Comparison of ENCODE assay signal across 8 mouse cellular contexts in the genomic region with DNA sequence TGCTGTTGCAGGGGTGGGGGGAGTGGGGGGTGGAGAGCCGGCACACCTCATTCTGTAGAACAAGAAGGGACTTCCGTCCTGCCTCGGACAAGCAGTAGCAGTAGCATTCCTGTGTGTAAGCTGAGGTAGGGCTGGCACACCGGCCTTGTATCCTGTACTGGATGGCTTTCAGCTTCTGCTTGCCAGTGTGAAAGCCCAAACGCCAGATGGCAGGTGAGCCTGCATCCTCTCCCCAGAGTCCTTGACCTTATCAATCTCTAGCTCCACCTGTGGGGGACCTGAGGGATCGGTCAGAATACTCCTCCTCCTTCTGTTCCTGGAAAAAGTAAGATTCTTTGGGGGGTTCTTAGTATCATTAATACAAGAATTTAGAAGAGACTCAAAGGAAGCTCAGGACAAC. TPM values are rescaled to one million over a fixed set of nuclear protein-coding genes. Genes with fewer than 3 reads are reported as not detected.
A peak's percentile ranks its signal among the peaks of the same experiment; 100 is the strongest.
DNase-seq lines count a peak whose midpoint lies in the region; ATAC-seq lines count a peak whose summit lies in the region.

No protein-coding gene starts in this region.

- peaks cover 33% of the 10 kb centered on the region for H3K36me3 ChIP-seq in hindbrain, embryonic 10.5 days
- H3K36me3 ChIP-seq in liver, embryonic 11.5 days (ENCODE audit: control insufficient read depth, insufficient read depth, low read length) = peaks cover 4% of the 10 kb centered on the region; the same call in 1 of the 2 replicates
- no peaks in the 10 kb centered on the region for H3K36me3 ChIP-seq in splenic B cell, adult 2 months (ENCODE audit: control insufficient read depth, insufficient read depth, low read length, poor library complexity, severe bottlenecking)

- peak; percentile 36 for DNase-seq in kidney, adult 11 months
- no peak for DNase-seq in kidney, adult 18-20 months
- peak; percentile 85 for DNase-seq in cerebellum, adult 11-12 months
- no peak for DNase-seq in hindbrain, embryonic 10.5 days (ENCODE audit: low spot score)
- no peak for DNase-seq in liver, embryonic 11.5 days (ENCODE audit: low spot score)
- DNase-seq in splenic B cell, adult 2 months (ENCODE audit: low read depth, low spot score) = peak; percentile 25
- DNase-seq in c-Kit-positive CD71-positive TER-119-positive erythroid progenitor cells, embryonic 14.5 days (ENCODE audit: low spot score) = no peak
- no peak for DNase-seq in urinary bladder, postnatal 36 days (ENCODE audit: low spot score in 2 of 2)

- no peak overlapping the region for H3K27ac ChIP-seq in hindbrain, embryonic 10.5 days
- no peak overlapping the region for H3K27ac ChIP-seq in liver, embryonic 11.5 days (ENCODE audit: low read depth, low read length)

- H3K4me1 ChIP-seq in hindbrain, embryonic 10.5 days (replicated peaks) = peaks cover 25% of the 10 kb centered on the region
- peaks cover 9% of the 10 kb centered on the region for H3K4me1 ChIP-seq in liver, embryonic 11.5 days (replicated peaks; ENCODE audit: control insufficient read depth, insufficient read depth, low read length)

- no peak for ATAC-seq in liver, embryonic 11.5 days (replicated peaks; ENCODE audit: low FRiP score)

- peak overlapping the region; percentile 88 for H3K4me3 ChIP-seq in hindbrain, embryonic 10.5 days
- peak overlapping the region; percentile 73 for H3K4me3 ChIP-seq in liver, embryonic 11.5 days (ENCODE audit: low read depth, low read length)

- H3K9ac ChIP-seq in liver, embryonic 11.5 days (ENCODE audit: low read depth, low read length) = no peak overlapping the region

- WGBS in hindbrain, embryonic 10.5 days = 81% methylated on average over 6 of the region's 6 CpGs
- WGBS in liver, embryonic 11.5 days = 62% methylated on average over 6 of the region's 6 CpGs

- peak overlapping the region; percentile 81 for H3K4me2 ChIP-seq in liver, embryonic 11.5 days

- no peaks in the 10 kb centered on the region for H3K9me3 ChIP-seq in hindbrain, embryonic 10.5 days
- H3K9me3 ChIP-seq in liver, embryonic 11.5 days (ENCODE audit: control insufficient read depth, low read length) = no peaks in the 10 kb centered on the region

- H3K27me3 ChIP-seq in hindbrain, embryonic 10.5 days (ENCODE audit: insufficient read depth, poor library complexity, severe bottlenecking) = no peaks in the 10 kb centered on the region
- no peaks in the 10 kb centered on the region for H3K27me3 ChIP-seq in liver, embryonic 11.5 days (replicated peaks; ENCODE audit: control insufficient read depth, insufficient read depth, low read length)
- H3K27me3 ChIP-seq in splenic B cell, adult 2 months (ENCODE audit: control insufficient read depth, insufficient read depth, low read length, poor library complexity, severe bottlenecking) = no peaks in the 10 kb centered on the region

RNA-seq across cellular contexts. Expression of gene Rnf185, which starts 1.3 kb away (rescaled TPM):
- polyA plus RNA-seq in hindbrain, embryonic 10.5 days (2016; fragmentation: Nextera tagmentation; extraction: Ambion mirVana) = 42.1 and 44.5 TPM in 2 replicates
- 20.6 and 22.2 TPM in 2 replicates for polyA plus RNA-seq in liver, embryonic 11.5 days (2014; fragmentation: Nextera tagmentation; extraction: Ambion mirVana)

RNA-seq across cellular contexts. Expression of gene Pla2g3, which starts 34.6 kb away (rescaled TPM):
- 0.99 and 1.5 TPM in 2 replicates for polyA plus RNA-seq in hindbrain, embryonic 10.5 days (2016; fragmentation: Nextera tagmentation; extraction: Ambion mirVana)
- 0.27 TPM in 2 replicates for polyA plus RNA-seq in liver, embryonic 11.5 days (2014; fragmentation: Nextera tagmentation; extraction: Ambion mirVana)

RNA-seq across cellular contexts. Expression of gene Limk2, which starts 44.5 kb away (rescaled TPM):
- 62.0 and 82.2 TPM in 2 replicates for polyA plus RNA-seq in hindbrain, embryonic 10.5 days (2016; fragmentation: Nextera tagmentation; extraction: Ambion mirVana)
- 37.4 and 37.7 TPM in 2 replicates for polyA plus RNA-seq in liver, embryonic 11.5 days (2014; fragmentation: Nextera tagmentation; extraction: Ambion mirVana)

RNA-seq across cellular contexts. Expression of gene Inpp5j, which starts 51.2 kb away (rescaled TPM):
- 0.21 and 0.37 TPM in 2 replicates for polyA plus RNA-seq in hindbrain, embryonic 10.5 days (2016; fragmentation: Nextera tagmentation; extraction: Ambion mirVana)
- polyA plus RNA-seq in liver, embryonic 11.5 days (2014; fragmentation: Nextera tagmentation; extraction: Ambion mirVana) = 0.45 and 0.52 TPM in 2 replicates

Comparison
In these comparisons a context has a peak if more than half of its experiments do, and no peak if none do; other contexts are left out.
1. DNase-seq: peak in kidney, adult 11 months (single experiment), cerebellum, adult 11-12 months (single experiment) and splenic B cell, adult 2 months (single experiment); none in kidney, adult 18-20 months (single experiment), hindbrain, embryonic 10.5 days (single experiment), liver, embryonic 11.5 days (single experiment), c-Kit-positive CD71-positive TER-119-positive erythroid progenitor cells, embryonic 14.5 days (single experiment) and urinary bladder, postnatal 36 days (0 of 2).